Comparison of ENCODE assay signal across 10 mouse cellular contexts in the genomic region with DNA sequence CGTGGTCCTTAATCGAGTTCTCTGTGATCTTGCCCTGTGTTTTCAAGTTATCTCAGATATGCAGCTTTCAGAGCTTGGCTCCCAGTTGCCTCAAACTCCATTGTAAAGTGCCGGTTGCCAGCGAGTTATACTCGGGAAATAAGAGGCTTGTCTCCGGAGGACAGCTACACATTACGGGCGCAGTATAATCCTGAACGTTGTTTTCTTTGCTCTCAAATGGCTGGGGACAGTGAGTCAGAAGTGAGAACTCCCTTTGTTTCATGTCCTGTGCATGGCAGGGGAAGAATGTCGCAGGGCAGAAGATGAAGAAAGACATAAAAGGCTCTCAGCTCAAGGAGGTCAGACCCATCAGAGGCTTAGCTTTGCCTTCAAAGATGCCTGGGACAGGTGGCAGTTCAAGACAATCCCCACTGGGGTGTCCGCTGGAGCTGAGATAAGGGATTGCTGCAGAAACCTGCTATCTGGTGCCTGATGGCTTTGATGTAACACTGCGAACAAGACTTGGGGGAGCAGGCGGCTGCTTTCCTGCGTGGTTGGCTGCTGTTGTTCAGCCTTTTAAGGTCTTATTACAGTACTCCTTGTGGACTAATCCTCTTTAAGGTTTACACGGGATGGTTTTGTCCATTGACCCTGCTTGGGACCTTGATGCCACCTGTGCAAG.
A peak's percentile ranks its signal among the peaks of the same experiment; 100 is the strongest.
DNase-seq lines count a peak whose midpoint lies in the region; ATAC-seq and TF ChIP-seq lines count a peak whose summit lies in the region.
"Had no signal": no experiment of that assay in that cellular context is flagged by ENCODE, and none has a peak within 500 bp of the region (broad histone marks: within the 10 kb centered on the region; RNA-seq: fewer than 3 reads in every experiment).

No protein-coding gene starts in this region.

- ATAC-seq in stomach, embryonic 16.5 days (ENCODE audit: insufficient read depth, low FRiP score) = no peak
- no peak for ATAC-seq in stomach, postnatal 0 days (ENCODE audit: low FRiP score, low TSS enrichment)
- ATAC-seq in liver, embryonic 16.5 days (ENCODE audit: low read depth) = 0 out of 2 replicates have a peak, but pooled peaks have one; percentile 19
- no peak for ATAC-seq in erythroblast, adult 5-6 weeks (replicated peaks; ENCODE audit: low FRiP score, poor library complexity, severe bottlenecking)
- no peak for ATAC-seq in kidney, embryonic 14.5 days (ENCODE audit: low FRiP score, low TSS enrichment)
- ATAC-seq: Patski had no signal

- TF ChIP-seq EP300 in stomach, postnatal 0 days (optimal IDR thresholded peaks at IDR 0.05) = no peak

- H3K9me3 ChIP-seq in stomach, embryonic 16.5 days (replicated peaks; ENCODE audit: control insufficient read depth, low read length) = no peaks in the 10 kb centered on the region
- H3K9me3 ChIP-seq in stomach, postnatal 0 days (ENCODE audit: control insufficient read depth, low read length) = no peaks in the 10 kb centered on the region
- no peaks in the 10 kb centered on the region for H3K9me3 ChIP-seq in liver, embryonic 16.5 days (replicated peaks; ENCODE audit: control insufficient read depth, low read length)
- no peaks in the 10 kb centered on the region for H3K9me3 ChIP-seq in kidney, embryonic 14.5 days (ENCODE audit: control insufficient read depth, low read length)

- H3K27ac ChIP-seq in stomach, embryonic 16.5 days (ENCODE audit: low read length) = no peak overlapping the region
- no peak overlapping the region for H3K27ac ChIP-seq in stomach, postnatal 0 days (replicated peaks)
- H3K27ac ChIP-seq in liver, embryonic 16.5 days (ENCODE audit: low read length) = no peak overlapping the region
- H3K27ac ChIP-seq in kidney, embryonic 14.5 days (ENCODE audit: low read depth, low read length) = no peak overlapping the region
- H3K27ac ChIP-seq in left cerebral cortex, adult 2 months = no peak overlapping the region

- no peaks in the 10 kb centered on the region for H3K27me3 ChIP-seq in stomach, embryonic 16.5 days (ENCODE audit: control insufficient read depth, insufficient read depth, low read length)
- H3K27me3 ChIP-seq in stomach, postnatal 0 days (ENCODE audit: control insufficient read depth, insufficient read depth, low read length) = no peaks in the 10 kb centered on the region
- no peaks in the 10 kb centered on the region for H3K27me3 ChIP-seq in liver, embryonic 16.5 days (ENCODE audit: control insufficient read depth, insufficient read depth, low read depth, low read length)
- no peaks in the 10 kb centered on the region for H3K27me3 ChIP-seq in kidney, embryonic 14.5 days (ENCODE audit: control insufficient read depth, insufficient read depth, low read length)
- H3K27me3 ChIP-seq: Patski had no signal

- 0 out of 2 replicates have a peak overlapping the region, but pooled peaks have one; percentile 15 for H3K4me2 ChIP-seq in stomach, embryonic 16.5 days (ENCODE audit: low read depth, low read length)
- H3K4me2 ChIP-seq in stomach, postnatal 0 days (replicated peaks; ENCODE audit: low read depth) = no peak overlapping the region
- H3K4me2 ChIP-seq in liver, embryonic 16.5 days (ENCODE audit: low read depth, low read length) = no peak overlapping the region
- H3K4me2 ChIP-seq in kidney, embryonic 14.5 days (replicated peaks; ENCODE audit: low read depth, low read length) = no peak overlapping the region

- intact Hi-C loops in heart, postnatal 14 days (cut with DNase I) = no loop called here
- intact Hi-C loops in left cerebral cortex, adult 2 months (cut with DNase I) = no loop called here

- no peak overlapping the region for H3K4me3 ChIP-seq in stomach, embryonic 16.5 days (replicated peaks; ENCODE audit: low read length)
- no peak overlapping the region for H3K4me3 ChIP-seq in stomach, postnatal 0 days (ENCODE audit: low read depth, low read length)
- no peak overlapping the region for H3K4me3 ChIP-seq in liver, embryonic 16.5 days (ENCODE audit: low read depth, low read length)
- H3K4me3 ChIP-seq in kidney, embryonic 14.5 days (ENCODE audit: low read length) = no peak overlapping the region
- H3K4me3 ChIP-seq in left cerebral cortex, adult 2 months = no peak overlapping the region

- no peak overlapping the region for H3K9ac ChIP-seq in stomach, embryonic 16.5 days (ENCODE audit: low read length)
- H3K9ac ChIP-seq in stomach, postnatal 0 days (ENCODE audit: low read length) = no peak overlapping the region
- no peak overlapping the region for H3K9ac ChIP-seq in liver, embryonic 16.5 days (ENCODE audit: low read depth, low read length)
- no peak overlapping the region for H3K9ac ChIP-seq in kidney, embryonic 14.5 days (ENCODE audit: low read depth, low read length)

- DNase-seq in heart, adult 11 months = peak; percentile 87
- no peak for DNase-seq in heart, postnatal 14 days
- DNase-seq in stomach, postnatal 0 days (ENCODE audit: low spot score) = no peak
- DNase-seq in left cerebral cortex, adult 2 months (ENCODE audit: extremely low spot score in 1 of 2, low spot score in 2 of 2) = no peak
- DNase-seq: lung, postnatal 10 days had no signal

- WGBS in stomach, embryonic 16.5 days = 46% methylated on average over 15 of the region's 15 CpGs
- 48% methylated on average over 15 of the region's 15 CpGs for WGBS in stomach, postnatal 0 days
- WGBS in liver, embryonic 16.5 days (ENCODE audit: insufficient replicate concordance) = 21% methylated on average over 15 of the region's 15 CpGs
- WGBS in kidney, embryonic 14.5 days = 31% methylated on average over 15 of the region's 15 CpGs

- no peaks in the 10 kb centered on the region for H3K36me3 ChIP-seq in stomach, embryonic 16.5 days (ENCODE audit: control insufficient read depth, insufficient read depth, low read length)
- no peaks in the 10 kb centered on the region for H3K36me3 ChIP-seq in stomach, postnatal 0 days (ENCODE audit: control insufficient read depth, insufficient read depth, low read length)
- H3K36me3 ChIP-seq in liver, embryonic 16.5 days (ENCODE audit: control insufficient read depth, insufficient read depth) = no peaks in the 10 kb centered on the region
- H3K36me3 ChIP-seq in kidney, embryonic 14.5 days (ENCODE audit: control insufficient read depth, insufficient read depth, low read length) = no peaks in the 10 kb centered on the region

- no peak for TF ChIP-seq CTCF in stomach, postnatal 0 days (IDR thresholded peaks at IDR 0.05; ENCODE audit: low read depth)
- no peak for TF ChIP-seq CTCF in left cerebral cortex, adult 2 months (IDR thresholded peaks at IDR 0.05)

- no peaks in the 10 kb centered on the region for H3K4me1 ChIP-seq in stomach, embryonic 16.5 days (ENCODE audit: control insufficient read depth, insufficient read depth, low read length)
- H3K4me1 ChIP-seq in stomach, postnatal 0 days (replicated peaks; ENCODE audit: control insufficient read depth, insufficient read depth) = no peaks in the 10 kb centered on the region
- H3K4me1 ChIP-seq in liver, embryonic 16.5 days (ENCODE audit: control insufficient read depth, low read depth, low read length) = no peaks in the 10 kb centered on the region
- no peaks in the 10 kb centered on the region for H3K4me1 ChIP-seq in kidney, embryonic 14.5 days (ENCODE audit: control insufficient read depth, insufficient read depth, low read length)
